Mouse (Mus musculus) midbrain, embryonic 14.5 days (tissue): ENCODE data around the gene Adgre5. TPM values are rescaled to one million over a fixed set of nuclear protein-coding genes. Genes with fewer than 3 reads are reported as not detected.

Experiments used
- ATAC-seq: fragments of 200-750 bp; cut with Nextera tagmentation; 2 replicates; pipeline ENCODE4 v1.8.0; 2017; ENCODE audit warnings: moderate number of reproducible peaks, moderate library complexity; ENCODE audit not compliant: low FRiP score, low TSS enrichment
- DNase-seq: peaks from one replicate; pipeline ENCODE4 v3.0.0-alpha.2; 2015
- H3K27ac ChIP-seq: fragments of 300-500 bp; sonication (generic); replicated peaks from 2 replicates; pipeline ENCODE4 v1.5.1; 2014; ENCODE audit warnings: mild to moderate bottlenecking, low read depth, low read length, moderate library complexity
- H3K27me3 ChIP-seq: fragments of 300-500 bp; sonication (generic); 2 replicates; pipeline ENCODE4 v1.6.1; 2014; ENCODE audit warnings: low read length, control low read depth, mixed read lengths; ENCODE audit not compliant: control insufficient read depth, insufficient read depth
- H3K36me3 ChIP-seq: fragments of 300-500 bp; sonication (generic); 2 replicates; pipeline ENCODE4 v1.6.1; 2014; ENCODE audit warnings: low read length, control low read depth; ENCODE audit not compliant: control insufficient read depth, insufficient read depth
- H3K4me1 ChIP-seq: fragments of 300-500 bp; sonication (generic); 2 replicates; pipeline ENCODE4 v1.6.1; 2014; ENCODE audit warnings: mild to moderate bottlenecking, antibody characterized with exemption, low read length, control low read depth; ENCODE audit not compliant: control insufficient read depth, insufficient read depth
- H3K4me2 ChIP-seq: fragments of 300-500 bp; sonication (generic); 2 replicates; pipeline ENCODE4 v1.6.1; 2014; ENCODE audit warnings: mild to moderate bottlenecking, low read length, moderate library complexity
- H3K4me3 ChIP-seq: fragments of 300-500 bp; sonication (generic); replicated peaks from 2 replicates; pipeline ENCODE4 v1.5.1; 2014; ENCODE audit warnings: low read depth, low read length
- H3K9ac ChIP-seq: fragments of 300-500 bp; sonication (generic); replicated peaks from 2 replicates; pipeline ENCODE4 v1.6.1; 2014; ENCODE audit warnings: mild to moderate bottlenecking, low read length, moderate library complexity
- H3K9me3 ChIP-seq: fragments of 300-500 bp; sonication (generic); 2 replicates; pipeline ENCODE4 v1.6.1; 2016; ENCODE audit warnings: low read length, control low read depth, mixed read lengths; ENCODE audit not compliant: control insufficient read depth
- WGBS: fragments of 180-500 bp; shearing (Covaris S2); extraction: QIAGEN DNeasy Blood & Tissue Kit; methylation state at CpG from one replicate; pipeline ENCODE4 v1.1.7; 2014; 5-methylcytosine and 5-hydroxymethylcytosine counted together
- polyA plus RNA-seq: library from polyadenylated mRNA; unstranded; fragments of >200 nt; fragmentation: Nextera tagmentation; extraction: Ambion mirVana; gene quantifications from 2 replicates; pipeline ENCODE4 v1.2.1, GENCODE M21; 2014

The Adgre5 gene
- polyA plus RNA-seq, 1 experiment from 2014 or later: 12.3 TPM

DNA sequence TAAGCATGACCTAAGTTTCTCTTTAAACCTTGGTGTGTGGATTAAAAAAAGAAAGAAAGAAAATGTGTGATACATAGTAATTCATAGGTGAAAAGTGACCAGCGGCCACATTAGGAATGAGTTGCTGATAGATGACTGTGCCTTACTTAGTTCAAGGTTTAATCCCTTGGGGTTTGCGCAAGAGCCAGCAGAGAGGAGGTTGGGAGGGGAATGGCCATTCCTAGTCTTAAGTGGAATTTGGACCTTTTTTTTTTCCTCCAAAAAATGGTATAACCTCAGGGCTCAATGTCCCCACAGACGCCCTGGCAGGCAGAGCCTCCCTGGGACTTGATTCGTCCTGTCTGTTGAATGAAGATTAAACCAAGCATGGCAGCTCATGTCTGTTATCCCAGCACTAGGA lies 2.9 kb upstream of the Adgre5 start:
- 75% methylated on average over 4 of the region's 4 CpGs for WGBS
- H3K9me3 ChIP-seq: no peaks in the 10 kb centered on the region
- no peak overlapping the region for H3K4me2 ChIP-seq
- DNase-seq (no peak), ATAC-seq (no peak)
- H3K4me1 ChIP-seq: peaks cover 11% of the 10 kb centered on the region; the same call in 1 of the 2 replicates
- no peaks in the 10 kb centered on the region for H3K36me3 ChIP-seq
- peaks cover 23% of the 10 kb centered on the region for H3K27me3 ChIP-seq
- H3K4me3 ChIP-seq: no peak overlapping the region
- no peak overlapping the region for H3K9ac ChIP-seq
- H3K27ac ChIP-seq: no peak overlapping the region

DNA sequence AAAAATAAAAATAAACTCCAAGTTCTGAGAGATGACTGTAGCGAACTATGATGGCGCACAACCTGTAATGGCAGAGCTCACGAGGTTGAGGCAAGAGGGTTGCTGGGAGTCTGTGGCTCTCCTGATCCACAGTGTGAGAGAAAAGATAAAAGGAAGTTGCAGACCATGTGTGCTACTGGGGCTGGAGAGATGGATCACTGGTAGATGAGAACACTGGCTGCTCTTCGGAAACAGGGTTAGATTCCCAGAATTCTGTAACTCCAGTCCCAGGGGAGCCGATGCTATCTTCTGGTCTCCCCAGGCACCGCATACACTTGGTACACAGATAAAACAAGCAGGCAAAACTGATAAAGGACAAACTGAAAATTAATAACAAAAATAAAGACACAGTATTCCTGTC lies 1.8 kb upstream of the Adgre5 start:
- peaks cover 23% of the 10 kb centered on the region for H3K27me3 ChIP-seq
- H3K9me3 ChIP-seq: no peaks in the 10 kb centered on the region
- H3K4me1 ChIP-seq: peaks cover 11% of the 10 kb centered on the region; the same call in 1 of the 2 replicates
- ATAC-seq: no peak
- no peak for DNase-seq
- WGBS: 95% methylated on average over 6 of the region's 6 CpGs
- H3K36me3 ChIP-seq: no peaks in the 10 kb centered on the region
- H3K9ac ChIP-seq: no peak overlapping the region
- no peak overlapping the region for H3K4me2 ChIP-seq
- no peak overlapping the region for H3K27ac ChIP-seq
- H3K4me3 ChIP-seq: no peak overlapping the region

- Histone ChIP-seq H3K27ac (no peak overlapping the region), H3K27me3 (peaks cover 23% of the 10 kb centered on the region), H3K4me1 (0 out of 2 replicates have a peak, but pooled peaks cover 8% of the 10 kb centered on the region), H3K4me2 (no peak overlapping the region; the same call in 1 of the 2 replicates), H3K36me3 (no peaks in the 10 kb centered on the region), H3K9me3 (no peaks in the 10 kb centered on the region), H3K9ac (no peak overlapping the region), H3K4me3 (no peak overlapping the region)
- ATAC-seq (no peak), DNase-seq (no peak)
- WGBS: 76% methylated on average over 19 of the region's 19 CpGs
Observed at GRCm38 (mm10) chr8:83741849-83742655, 926 bp upstream of the Adgre5 start.

DNA sequence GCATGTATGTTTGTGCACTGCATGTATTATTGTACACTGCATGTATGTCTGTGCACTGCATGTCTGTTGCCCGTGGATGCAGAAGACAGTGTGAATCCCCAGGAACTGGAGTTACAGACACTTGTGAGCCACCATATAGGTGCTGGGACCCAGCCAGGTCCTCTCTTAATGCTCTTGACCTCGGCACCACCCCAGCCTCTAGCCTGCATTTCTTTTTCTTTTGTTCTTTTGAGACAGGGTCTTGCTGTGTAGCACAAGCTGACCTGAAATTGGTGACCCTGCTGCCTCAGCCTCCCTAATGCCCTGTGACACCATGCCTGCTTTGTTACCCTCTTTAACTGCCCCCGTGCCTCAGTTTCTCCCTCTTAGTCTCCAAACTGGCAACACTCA lies 545 bp downstream of the Adgre5 start:
- Histone ChIP-seq H3K4me1 (0 out of 2 replicates have a peak, but pooled peaks cover 8% of the 10 kb centered on the region), H3K27me3 (peaks cover 23% of the 10 kb centered on the region), H3K4me2 (peak overlapping the region; percentile 76), H3K4me3 (peak overlapping the region; percentile 42), H3K9ac (peak overlapping the region; percentile 40; the same call in 1 of the 2 replicates), H3K36me3 (no peaks in the 10 kb centered on the region), H3K27ac (no peak overlapping the region), H3K9me3 (no peaks in the 10 kb centered on the region)
- no peak for ATAC-seq
- no peak for DNase-seq
- 18% methylated on average over 3 of the region's 3 CpGs for WGBS

DNA sequence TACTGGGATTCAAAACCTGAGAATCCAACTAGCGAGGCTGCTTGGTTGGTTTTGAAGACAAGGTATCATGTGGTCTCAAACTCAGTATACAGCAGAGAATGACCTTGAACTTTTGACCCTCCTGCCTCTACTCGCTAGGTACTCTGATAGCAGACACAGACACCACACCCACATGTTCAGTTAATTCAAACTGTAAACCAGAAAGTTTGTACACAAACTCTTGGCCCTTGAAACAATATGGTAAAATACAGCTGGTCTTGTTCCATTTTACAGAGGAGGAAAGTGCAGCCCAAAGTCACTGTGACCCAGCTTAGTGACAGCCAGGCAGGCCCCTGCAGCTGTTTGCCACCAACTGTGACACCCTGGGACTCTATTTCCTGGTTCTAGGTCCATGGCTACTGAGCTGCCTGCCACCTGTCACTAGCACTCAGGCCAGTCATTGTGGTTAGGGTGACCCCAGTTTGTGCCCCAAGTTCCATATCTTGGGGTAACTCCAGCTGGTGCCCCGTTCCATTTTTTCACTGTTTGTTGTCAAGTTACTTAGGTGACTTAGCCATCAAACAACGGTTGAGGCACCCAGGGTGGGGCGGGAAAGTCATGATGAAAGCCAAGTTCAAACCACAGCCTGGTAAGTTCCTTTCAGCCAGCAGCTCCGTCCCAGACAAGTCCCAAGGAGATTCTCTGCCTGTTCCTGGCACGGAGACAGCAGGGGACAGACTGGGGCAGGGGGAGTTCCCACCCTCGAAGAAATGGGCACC lies 1.2 kb downstream of the Adgre5 start:
- 48% methylated on average over 8 of the region's 8 CpGs for WGBS
- no peak for DNase-seq
- no peak overlapping the region for H3K27ac ChIP-seq
- 0 out of 2 replicates have a peak, but pooled peaks cover 8% of the 10 kb centered on the region for H3K4me1 ChIP-seq
- H3K27me3 ChIP-seq: peaks cover 23% of the 10 kb centered on the region
- H3K9me3 ChIP-seq: no peaks in the 10 kb centered on the region
- no peaks in the 10 kb centered on the region for H3K36me3 ChIP-seq
- H3K9ac ChIP-seq: no peak overlapping the region
- no peak overlapping the region for H3K4me3 ChIP-seq
- ATAC-seq: no peak
- peak overlapping the region; percentile 7; the same call in 1 of the 2 replicates for H3K4me2 ChIP-seq

GRCm38 (mm10) chr8:83738949-83739710 lies 2.0 kb downstream of the Adgre5 start:
- 78% methylated on average over 10 of the region's 10 CpGs for WGBS
- no peak overlapping the region for H3K27ac ChIP-seq
- no peaks in the 10 kb centered on the region for H3K9me3 ChIP-seq
- ATAC-seq (no peak), DNase-seq (no peak)
- 0 out of 2 replicates have a peak, but pooled peaks cover 8% of the 10 kb centered on the region for H3K4me1 ChIP-seq
- H3K4me2 ChIP-seq: no peak overlapping the region
- no peak overlapping the region for H3K4me3 ChIP-seq
- no peak overlapping the region for H3K9ac ChIP-seq
- H3K36me3 ChIP-seq: no peaks in the 10 kb centered on the region
- peaks cover 23% of the 10 kb centered on the region for H3K27me3 ChIP-seq

- 72% methylated on average over 4 of the region's 4 CpGs for WGBS
- Histone ChIP-seq H3K4me2 (no peak overlapping the region), H3K9ac (no peak overlapping the region), H3K4me3 (no peak overlapping the region), H3K36me3 (no peaks in the 10 kb centered on the region), H3K4me1 (0 out of 2 replicates have a peak, but pooled peaks cover 8% of the 10 kb centered on the region), H3K9me3 (no peaks in the 10 kb centered on the region), H3K27me3 (peaks cover 23% of the 10 kb centered on the region), H3K27ac (no peak overlapping the region)
- ATAC-seq (no peak), DNase-seq (peak; percentile 37)
Observed at GRCm38 (mm10) chr8:83737852-83738562, 3.1 kb downstream of the Adgre5 start.

- Histone ChIP-seq H3K27ac (no peak overlapping the region), H3K27me3 (peaks cover 23% of the 10 kb centered on the region), H3K9ac (no peak overlapping the region), H3K9me3 (no peaks in the 10 kb centered on the region), H3K4me2 (no peak overlapping the region), H3K4me1 (0 out of 2 replicates have a peak, but pooled peaks cover 8% of the 10 kb centered on the region), H3K36me3 (no peaks in the 10 kb centered on the region), H3K4me3 (no peak overlapping the region)
- DNase-seq (no peak), ATAC-seq (no peak)
- 89% methylated on average over 4 of the region's 4 CpGs for WGBS
Observed at GRCm38 (mm10) chr8:83737346-83737745, 3.8 kb downstream of the Adgre5 start.
